Comparison of ENCODE assay signal across 11 mouse cellular contexts in genomic region chr12:79575041-79575541, GRCm38 (mm10).
"Had no signal": no experiment of that assay in that cellular context is flagged by ENCODE, and none has a peak within 500 bp of the region (broad histone marks: within the 10 kb centered on the region; RNA-seq: fewer than 3 reads in every experiment).

No protein-coding gene starts in this region.

- H3K36me3 ChIP-seq: liver, embryonic 13.5 days; lung, embryonic 15.5 days; midbrain, embryonic 12.5 days had no signal

- H3K9me3 ChIP-seq: liver, embryonic 13.5 days; lung, embryonic 15.5 days; megakaryocyte, embryonic 14.5 days had no signal

- H3K27ac ChIP-seq: liver, embryonic 13.5 days; macrophage; midbrain, embryonic 12.5 days had no signal

- H3K27me3 ChIP-seq: liver, embryonic 13.5 days; lung, embryonic 15.5 days; megakaryocyte, embryonic 14.5 days; midbrain, embryonic 12.5 days had no signal

- H3K4me1 ChIP-seq: liver, embryonic 13.5 days; megakaryocyte, embryonic 14.5 days had no signal

- H3K9ac ChIP-seq: liver, embryonic 13.5 days; liver, postnatal 0 days; lung, embryonic 15.5 days; midbrain, embryonic 12.5 days had no signal

- H3K4me2 ChIP-seq: liver, embryonic 13.5 days; lung, embryonic 15.5 days; midbrain, embryonic 12.5 days had no signal

- ATAC-seq: intestine, embryonic 16.5 days; liver, postnatal 0 days had no signal

- DNase-seq: kidney, postnatal 10 days; liver; liver, embryonic 13.5 days; liver, postnatal 0 days; lung, postnatal 14 days; thymus, adult 2 months had no signal

- H3K4me3 ChIP-seq: liver, embryonic 13.5 days; lung, embryonic 15.5 days; megakaryocyte, embryonic 14.5 days; midbrain, embryonic 12.5 days had no signal
